Comparison of ENCODE assay signal across 8 mouse cellular contexts in the genomic region with DNA sequence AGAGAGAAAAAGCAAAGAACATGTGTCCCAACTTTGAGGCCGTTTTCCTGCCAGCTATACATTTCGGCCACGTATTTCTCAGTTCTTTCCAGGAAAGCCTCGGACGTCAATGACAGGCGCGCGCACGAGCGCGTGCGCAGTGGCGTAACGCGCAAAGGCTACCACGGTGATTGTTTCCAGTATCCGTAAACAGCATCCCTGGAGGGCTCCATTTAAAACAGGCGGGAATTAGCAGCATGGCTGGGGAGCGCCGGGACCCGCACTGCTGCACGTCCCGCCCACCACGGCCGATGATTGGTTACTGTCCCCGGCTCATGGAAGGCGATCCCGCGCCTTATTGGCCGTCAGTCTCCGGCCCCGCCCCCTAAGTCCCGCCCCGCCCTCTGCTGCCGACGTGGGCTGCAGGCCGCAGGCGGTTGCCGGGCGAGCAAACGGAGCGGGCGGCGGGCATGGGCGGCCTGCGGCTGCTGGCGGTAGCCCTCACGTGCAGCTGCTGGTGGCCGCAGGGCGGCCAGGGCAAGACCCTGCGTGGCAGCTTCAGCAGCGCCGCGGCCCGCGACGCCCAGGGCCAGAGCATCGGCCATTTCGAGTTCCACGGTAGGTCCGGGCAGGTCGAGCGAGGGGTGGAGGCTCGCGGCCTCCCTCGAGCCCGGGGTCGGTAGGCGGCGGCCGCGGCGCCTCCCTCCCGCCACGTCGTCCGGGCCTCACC. TPM values are rescaled to one million over a fixed set of nuclear protein-coding genes. Genes with fewer than 3 reads are reported as not detected.
DNase-seq lines count a peak whose midpoint lies in the region; ATAC-seq lines count a peak whose summit lies in the region.

Gpr180 (plus strand) TSS at position 415 of the 709 bp plus-strand sequence.

- no peaks in the 10 kb centered on the region; the same call in 1 of the 2 replicates for H3K27me3 ChIP-seq in heart, embryonic 10.5 days (ENCODE audit: insufficient read depth, poor library complexity, severe bottlenecking)
- no peaks in the 10 kb centered on the region for H3K27me3 ChIP-seq in kidney, embryonic 15.5 days

- peak within 1 kb of the TSS; percentile 86 for H3K9ac ChIP-seq in kidney, embryonic 15.5 days

- peak within 1 kb of the TSS; percentile 83 for H3K27ac ChIP-seq in heart, embryonic 10.5 days
- H3K27ac ChIP-seq in kidney, embryonic 15.5 days: peak within 1 kb of the TSS; percentile 80

- H3K4me3 ChIP-seq in heart, embryonic 10.5 days: peak within 1 kb of the TSS; percentile 67
- H3K4me3 ChIP-seq in kidney, embryonic 15.5 days (replicated peaks): peak within 1 kb of the TSS; percentile 91

- peak within 1 kb of the TSS; percentile 84 for H3K4me2 ChIP-seq in kidney, embryonic 15.5 days

- H3K36me3 ChIP-seq in heart, embryonic 10.5 days: peaks cover 25% of the 10 kb centered on the region
- peaks cover 28% of the 10 kb centered on the region for H3K36me3 ChIP-seq in kidney, embryonic 15.5 days

- under 1% methylated on average over 66 of the region's 77 CpGs for WGBS in heart, embryonic 10.5 days
- WGBS in kidney, embryonic 15.5 days: under 1% methylated on average over 66 of the region's 77 CpGs

- no peaks in the 10 kb centered on the region for H3K9me3 ChIP-seq in heart, embryonic 10.5 days
- no peaks in the 10 kb centered on the region; the same call in 1 of the 2 replicates for H3K9me3 ChIP-seq in kidney, embryonic 15.5 days (replicated peaks)

- H3K4me1 ChIP-seq in heart, embryonic 10.5 days: peaks cover 15% of the 10 kb centered on the region
- H3K4me1 ChIP-seq in kidney, embryonic 15.5 days: peaks cover 18% of the 10 kb centered on the region

- peak; percentile 91 to 92 for DNase-seq in B cell, adult 2 months
- peak; percentile 99 for DNase-seq in brain, adult 2 months (ENCODE audit: low read depth, low spot score)
- DNase-seq in heart, embryonic 10.5 days (ENCODE audit: low spot score): peak; percentile 99
- peak; percentile 98 for DNase-seq in liver
- DNase-seq in spleen, postnatal 4 days (ENCODE audit: low spot score in 2 of 2): peak; percentile 94 to 97

- ATAC-seq in erythroblast, adult 5-6 weeks (replicated peaks; ENCODE audit: low FRiP score, poor library complexity, severe bottlenecking): peak; percentile 94
- ATAC-seq in kidney, embryonic 15.5 days (replicated peaks; ENCODE audit: low FRiP score): peak; percentile 98
- peak; percentile 86 for ATAC-seq in monocyte, adult 5-6 weeks (replicated peaks; ENCODE audit: insufficient number of reproducible peaks, low FRiP score, low TSS enrichment, poor library complexity, severe bottlenecking)

RNA-seq across cellular contexts. Expression of gene Gpr180, which starts in this region (rescaled TPM):
- total RNA-seq in erythroblast, adult 5-6 weeks (2015; ENCODE audit: low replicate concordance): 6.1 TPM in 1 of 2 replicates, not detected in the other
- 1.3 and 2.0 TPM in 2 replicates for total RNA-seq in erythroblast, adult 5-6 weeks (2017; ENCODE audit: low replicate concordance)
- 43.6 and 46.3 TPM in 2 replicates for polyA plus RNA-seq in heart, embryonic 10.5 days (2016; fragmentation: Nextera tagmentation; extraction: Ambion mirVana)
- polyA plus RNA-seq in kidney, embryonic 15.5 days (2015; fragmentation: Nextera tagmentation; extraction: Ambion mirVana): 54.6 and 58.6 TPM in 2 replicates
- total RNA-seq in monocyte, adult 5-6 weeks (2017): 9.7 to 15.5 TPM (median 11.2 TPM) in 3 replicates

Comparison
In these comparisons a context has a peak if more than half of its experiments do, and no peak if none do; other contexts are left out.
1. Peak in every context shown above with its lines: DNase-seq, ATAC-seq, H3K4me3 ChIP-seq and H3K27ac ChIP-seq.